Mouse (Mus musculus): ENCODE measurements around the gene Gm21973.

The Gm21973 gene

GRCm38 (mm10) chr15:10400415-10400814 is 75.2 kb downstream of the Gm21973 start:
- CTCF ChIA-PET = no interaction called here

DNA sequence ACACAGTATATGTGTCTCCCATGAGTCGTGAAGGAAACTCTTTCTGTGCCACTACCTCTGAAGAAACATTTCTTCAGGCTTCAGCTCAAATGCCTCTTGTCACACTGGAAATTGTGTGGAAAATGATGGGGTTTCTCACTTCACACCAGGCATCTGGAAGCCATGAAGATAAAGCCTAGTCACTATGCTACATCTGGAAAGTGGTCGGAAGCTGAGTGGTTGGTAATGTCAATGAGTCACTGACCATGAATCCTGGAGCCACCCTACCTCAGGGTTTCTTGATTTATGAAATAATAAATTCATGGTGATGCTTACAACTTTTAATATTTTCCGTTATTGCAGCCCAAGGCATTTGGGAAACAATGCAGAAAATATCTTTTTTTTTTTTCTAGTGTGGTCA is 84.7 kb downstream of the Gm21973 start:
- CTCF ChIA-PET = no interaction called here

DNA sequence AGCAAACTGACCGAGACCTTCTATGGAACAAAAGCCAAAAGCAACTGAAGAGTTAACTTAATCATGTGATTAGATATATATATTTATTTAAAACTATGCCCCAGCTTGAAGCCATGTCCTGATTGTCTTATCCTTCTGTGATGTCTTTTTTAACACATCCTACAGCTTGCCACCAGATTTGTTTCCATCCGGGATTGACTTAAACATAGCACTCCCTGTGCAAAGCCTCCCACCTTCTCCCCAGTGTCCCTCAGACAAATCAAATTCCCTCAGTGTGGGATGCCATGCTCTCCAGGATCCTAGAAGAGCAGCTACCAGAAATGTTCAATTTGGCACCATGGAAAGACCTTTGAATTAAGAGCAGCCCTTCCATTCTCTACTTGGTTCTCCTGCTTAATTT is 85.7 kb downstream of the Gm21973 start:
- CTCF ChIA-PET = no interaction called here

- CTCF ChIA-PET = no interaction called here
Measured at GRCm38 (mm10) chr15:10413656-10414055, 88.5 kb downstream of the Gm21973 start.

GRCm38 (mm10) chr15:10421138-10421784 is 96.1 kb downstream of the Gm21973 start:
- CTCF ChIA-PET = no interaction called here

- CTCF ChIA-PET = no interaction called here
Measured at GRCm38 (mm10) chr15:10421785-10422144, 96.6 kb downstream of the Gm21973 start.

Measured in spleen, embryonic (tissue).